Mouse (Mus musculus): ENCODE data around the gene Polr2b.

The Polr2b gene

GRCm38 (mm10) chr5:77386596-77387413 is 76.9 kb downstream of the Polr2b start:
- no peak for DNase-seq (ENCODE audit: low read depth, low spot score)

DNA sequence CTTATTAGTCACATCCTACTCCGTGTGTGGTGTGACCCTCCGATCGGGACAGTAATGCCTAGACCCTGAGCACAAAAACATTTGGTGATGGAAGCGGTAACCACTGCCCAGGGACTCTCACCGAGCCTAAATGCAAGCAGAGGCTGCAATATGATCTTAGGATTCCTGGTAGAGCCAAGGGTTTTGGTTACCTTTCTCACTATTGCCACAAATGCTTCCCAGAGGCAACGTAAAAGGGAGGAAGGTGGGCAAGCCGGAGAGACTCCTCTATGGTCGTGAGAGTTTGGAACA is 77.4 kb downstream of the Polr2b start:
- no peak for DNase-seq (ENCODE audit: low read depth, low spot score)

- DNase-seq (ENCODE audit: low read depth, low spot score), result no peak
Observed at GRCm38 (mm10) chr5:77388359-77388758, 78.4 kb downstream of the Polr2b start.

GRCm38 (mm10) chr5:77390272-77390671 is 80.3 kb downstream of the Polr2b start:
- no peak for DNase-seq (ENCODE audit: low read depth, low spot score)

DNA sequence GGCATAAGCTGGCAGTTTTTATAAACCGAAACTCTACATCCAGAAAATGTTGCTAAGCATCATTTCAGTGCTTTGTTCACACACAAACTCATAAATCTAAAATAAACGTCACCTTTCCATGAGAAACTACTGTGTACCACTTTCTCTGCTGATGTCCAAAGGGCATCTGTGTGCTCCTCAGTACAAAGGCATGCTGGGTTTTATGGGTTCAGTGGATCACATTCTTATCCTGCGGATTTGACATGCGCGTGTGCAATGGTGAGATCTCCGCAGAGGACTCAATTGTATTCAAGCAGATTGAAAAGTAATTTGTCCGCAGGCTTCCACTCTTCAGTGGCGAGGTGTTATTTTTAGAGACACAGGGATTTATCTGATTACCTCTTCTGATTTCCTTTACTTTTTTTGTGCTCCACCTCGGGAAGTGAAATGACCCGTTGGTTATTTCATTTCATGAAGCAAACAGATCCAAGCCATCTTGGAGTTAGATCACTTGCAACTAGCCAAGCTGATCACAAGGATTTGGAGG is 83.2 kb downstream of the Polr2b start:
- DNase-seq (ENCODE audit: low read depth, low spot score), result no peak

DNA sequence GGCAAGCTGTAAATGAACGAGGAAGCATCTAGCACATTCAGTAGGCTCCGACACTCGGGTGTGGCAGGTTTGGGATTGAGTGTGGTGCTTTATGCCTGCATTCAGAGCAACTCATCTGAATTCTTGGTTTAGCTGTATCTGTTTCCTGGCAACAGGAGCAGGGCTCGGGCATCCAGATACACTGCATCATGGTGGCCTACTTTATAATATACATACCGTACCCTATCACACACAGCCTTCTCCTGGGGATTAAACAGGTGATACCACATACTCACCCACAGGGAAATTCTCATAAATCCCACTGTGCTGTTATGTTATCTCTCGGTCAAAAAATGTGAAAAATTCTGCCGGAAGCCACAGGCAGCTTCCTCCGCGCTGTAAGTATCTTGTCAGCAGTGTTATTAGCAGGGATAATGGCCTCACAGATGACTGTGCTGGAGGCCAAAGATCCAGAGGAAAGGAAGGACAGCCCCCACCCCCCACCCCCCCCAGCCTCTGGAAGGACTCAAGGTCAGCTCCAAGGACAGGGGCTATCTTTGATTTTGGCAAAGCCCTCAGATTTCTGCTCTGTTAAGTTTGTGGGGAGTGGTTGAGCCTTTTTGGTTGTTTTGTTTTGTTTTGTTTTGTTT is 84.2 kb downstream of the Polr2b start:
- no peak for DNase-seq (ENCODE audit: low read depth, low spot score)

GRCm38 (mm10) chr5:77398285-77399057 is 88.5 kb downstream of the Polr2b start:
- no peak for DNase-seq (ENCODE audit: low read depth, low spot score)

Measured in retina, postnatal 7 days (tissue).